10 mouse cellular contexts compared by ENCODE assay signal in the genomic region with DNA sequence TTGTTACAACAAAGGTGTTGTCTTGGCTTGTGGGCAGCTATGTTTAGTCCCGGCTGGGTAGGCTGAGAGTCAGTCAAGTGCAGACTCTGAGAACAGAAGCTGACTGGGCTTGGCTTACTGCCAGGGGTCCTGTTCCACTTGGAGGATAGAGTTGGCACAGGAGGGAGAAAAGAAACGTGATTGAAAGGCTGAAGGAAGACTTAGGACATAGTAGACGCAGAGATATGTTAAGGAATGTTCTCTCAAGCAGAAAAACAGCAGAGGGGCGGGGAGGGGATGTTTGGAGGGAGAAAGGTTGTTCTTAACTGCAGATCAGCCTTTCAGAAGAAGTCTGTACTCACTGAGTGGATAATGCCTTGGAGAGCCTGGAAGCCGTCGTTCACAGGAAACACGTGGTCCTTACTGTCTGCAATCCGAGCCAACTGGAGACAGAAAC. TPM values are rescaled to one million over a fixed set of nuclear protein-coding genes. Genes with fewer than 3 reads are reported as not detected.
DNase-seq lines count a peak whose midpoint lies in the region; ATAC-seq lines count a peak whose summit lies in the region.
"Had no signal": no experiment of that assay in that cellular context is flagged by ENCODE, and none has a peak within 500 bp of the region (broad histone marks: within the 10 kb centered on the region; RNA-seq: fewer than 3 reads in every experiment).

No protein-coding gene starts in this region.

- no peaks in the 10 kb centered on the region for H3K9me3 ChIP-seq in neural tube, embryonic 13.5 days
- H3K9me3 ChIP-seq: neural tube, embryonic 12.5 days had no signal

- H3K4me1 ChIP-seq in neural tube, embryonic 13.5 days (replicated peaks) = peaks cover 26% of the 10 kb centered on the region

- H3K27me3 ChIP-seq in neural tube, embryonic 13.5 days = no peaks in the 10 kb centered on the region
- H3K27me3 ChIP-seq: neural tube, embryonic 12.5 days had no signal

- no peak overlapping the region for H3K4me2 ChIP-seq in neural tube, embryonic 13.5 days
- H3K4me2 ChIP-seq: neural tube, embryonic 12.5 days had no signal

- H3K9ac ChIP-seq in neural tube, embryonic 13.5 days = no peak overlapping the region
- H3K9ac ChIP-seq: neural tube, embryonic 12.5 days had no signal

- 0 out of 2 replicates have a peak, but pooled peaks cover 8% of the 10 kb centered on the region for H3K36me3 ChIP-seq in neural tube, embryonic 13.5 days

- DNase-seq in neural tube, embryonic 10.5 days (ENCODE audit: extremely low spot score, low spot score) = no peak
- peak; percentile 67 for DNase-seq in heart, adult 18-20 months
- DNase-seq in kidney, adult 18-20 months = peak; percentile 73
- DNase-seq in lung, postnatal 36 days = peak; percentile 90
- no peak for DNase-seq in thymus, adult 18-20 months
- no peak for DNase-seq in layer of hippocampus, adult 8-10 months (ENCODE audit: low spot score in 2 of 2)
- DNase-seq in layer of hippocampus, adult 9-10 months (ENCODE audit: low spot score) = no peak

- H3K4me3 ChIP-seq in neural tube, embryonic 13.5 days = no peak overlapping the region
- H3K4me3 ChIP-seq: heart, adult 2 months; neural tube, embryonic 12.5 days had no signal

- WGBS in neural tube, embryonic 13.5 days = 60% methylated on average over 8 of the region's 8 CpGs

- peak; percentile 45 for ATAC-seq in neural tube, embryonic 13.5 days (ENCODE audit: low read depth)

- H3K27ac ChIP-seq in neural tube, embryonic 13.5 days (replicated peaks) = no peak overlapping the region
- H3K27ac ChIP-seq: heart, adult 2 months; neural tube, embryonic 12.5 days had no signal

RNA-seq across cellular contexts. Expression of a gene that starts 53.3 kb away (rescaled TPM):
- polyA plus RNA-seq in neural tube, embryonic 13.5 days (2015; fragmentation: Nextera tagmentation; extraction: Ambion mirVana) = 4.3 and 6.1 TPM in 2 replicates
- total RNA-seq in heart, adult 18-20 months (2021) = 1 to 10 TPM; 6.5 to 7.6 TPM
- 10 to 100 TPM; 11.2 to 16.5 (median 12.9) TPM for total RNA-seq in layer of hippocampus, adult 8-10 months (2022)

Comparison
In these comparisons a context has a peak if more than half of its experiments do, and no peak if none do; other contexts are left out.
1. DNase-seq: peak in heart, adult 18-20 months (2 of 2), kidney, adult 18-20 months (single experiment) and lung, postnatal 36 days (single experiment); none in neural tube, embryonic 10.5 days (single experiment), thymus, adult 18-20 months (0 of 2), layer of hippocampus, adult 8-10 months (0 of 2) and layer of hippocampus, adult 9-10 months (single experiment).